29 mouse cellular contexts compared by ENCODE assay signal in genomic region chr3:153406858-153407257, GRCm38 (mm10).
"Had no signal": no experiment of that assay in that cellular context is flagged by ENCODE, and none has a peak within 500 bp of the region (broad histone marks: within the 10 kb centered on the region; RNA-seq: fewer than 3 reads in every experiment).

No protein-coding gene starts in this region.

- H3K4me2 ChIP-seq: embryonic facial prominence, embryonic 12.5 days; embryonic facial prominence, embryonic 13.5 days; embryonic facial prominence, embryonic 15.5 days; forebrain, embryonic 12.5 days; forebrain, embryonic 13.5 days; forebrain, embryonic 15.5 days had no signal

- DNase-seq: cerebellum, adult 18-20 months; cerebellum, adult 2 months; cerebellum, adult 8-10 months; cerebellum, adult 9-10 months; cerebellum, adult 9-11 months; cerebellum, postnatal 10 days; cerebellum, postnatal 14 days; cerebellum, postnatal 25 days; cerebellum, postnatal 36 days; embryo, embryonic 11 days; forebrain, postnatal 0 days; gastrocnemius, adult 2 months; gastrocnemius, postnatal 10 days; gastrocnemius, postnatal 14 days; gastrocnemius, postnatal 25 days; gastrocnemius, postnatal 36 days; heart, adult 11 months; heart, adult 18-20 months had no signal

- H3K36me3 ChIP-seq: embryonic facial prominence, embryonic 10.5 days; embryonic facial prominence, embryonic 12.5 days; embryonic facial prominence, embryonic 13.5 days; embryonic facial prominence, embryonic 15.5 days; forebrain, embryonic 10.5 days; forebrain, embryonic 12.5 days; forebrain, embryonic 15.5 days had no signal

- H3K27ac ChIP-seq: embryonic facial prominence, embryonic 10.5 days; embryonic facial prominence, embryonic 12.5 days; embryonic facial prominence, embryonic 13.5 days; embryonic facial prominence, embryonic 15.5 days; forebrain, embryonic 10.5 days; forebrain, embryonic 12.5 days; forebrain, embryonic 13.5 days; forebrain, embryonic 15.5 days; gastrocnemius, adult 2 months had no signal

- H3K4me3 ChIP-seq: embryonic facial prominence, embryonic 10.5 days; embryonic facial prominence, embryonic 12.5 days; embryonic facial prominence, embryonic 13.5 days; embryonic facial prominence, embryonic 15.5 days; erythroblast, embryonic 14.5 days; forebrain, embryonic 10.5 days; forebrain, embryonic 12.5 days; forebrain, embryonic 13.5 days; forebrain, embryonic 15.5 days; gastrocnemius, adult 2 months had no signal

- H3K4me1 ChIP-seq: embryonic facial prominence, embryonic 10.5 days; embryonic facial prominence, embryonic 12.5 days; forebrain, embryonic 10.5 days had no signal

- H3K27me3 ChIP-seq: embryonic facial prominence, embryonic 12.5 days; embryonic facial prominence, embryonic 13.5 days; embryonic facial prominence, embryonic 15.5 days; forebrain, embryonic 12.5 days; forebrain, embryonic 13.5 days; forebrain, embryonic 15.5 days had no signal

- ATAC-seq: forebrain, embryonic 13.5 days; forebrain, embryonic 14.5 days; forebrain, embryonic 15.5 days; forebrain, embryonic 16.5 days; forebrain, postnatal 0 days had no signal

- H3K9ac ChIP-seq: embryonic facial prominence, embryonic 12.5 days; embryonic facial prominence, embryonic 13.5 days; embryonic facial prominence, embryonic 15.5 days; forebrain, embryonic 12.5 days; forebrain, embryonic 13.5 days; forebrain, embryonic 15.5 days; forebrain, postnatal 0 days had no signal

- H3K9me3 ChIP-seq: embryonic facial prominence, embryonic 10.5 days; embryonic facial prominence, embryonic 12.5 days; embryonic facial prominence, embryonic 13.5 days; embryonic facial prominence, embryonic 15.5 days; forebrain, embryonic 10.5 days; forebrain, embryonic 12.5 days; forebrain, embryonic 13.5 days; forebrain, embryonic 15.5 days had no signal
